Mouse (Mus musculus) liver, embryonic 13.5 days (tissue): ENCODE data around the gene Gm13305. TPM values are rescaled to one million over a fixed set of nuclear protein-coding genes. Genes with fewer than 3 reads are reported as not detected.
"Not testable (repeated sequence)": the region's sequence is repeated elsewhere in the genome, so short reads cannot be mapped to it uniquely, and the experiment has no call there.

ENCODE experiments used
- ATAC-seq: fragments of 200-750 bp; cut with Nextera tagmentation; 2 replicates; pipeline ENCODE4 v1.8.0; 2017; ENCODE audit warnings: low read depth, mild to moderate bottlenecking, moderate number of reproducible peaks, moderate library complexity
- DNase-seq: peaks from one replicate; pipeline ENCODE4 v3.0.0; 2022
- H3K27ac ChIP-seq: fragments of 300-500 bp; sonication (generic); 2 replicates; pipeline ENCODE4 v1.5.1; 2015; ENCODE audit warnings: moderate library complexity, mild to moderate bottlenecking, inconsistent platforms
- H3K27me3 ChIP-seq: fragments of 300-500 bp; sonication (generic); 2 replicates; pipeline ENCODE4 v1.6.1; 2015; ENCODE audit warnings: mild to moderate bottlenecking, inconsistent platforms
- H3K36me3 ChIP-seq: fragments of 300-500 bp; sonication (generic); 2 replicates; pipeline ENCODE4 v1.6.1; 2015; ENCODE audit warnings: mild to moderate bottlenecking, inconsistent platforms
- H3K4me1 ChIP-seq: fragments of 300-500 bp; sonication (generic); replicated peaks from 2 replicates; pipeline ENCODE4 v1.6.1; 2015; ENCODE audit warnings: inconsistent platforms
- H3K4me2 ChIP-seq: fragments of 300-500 bp; sonication (generic); 2 replicates; pipeline ENCODE4 v1.6.1; 2015; ENCODE audit warnings: inconsistent platforms, mild to moderate bottlenecking, moderate library complexity
- H3K4me3 ChIP-seq: fragments of 300-500 bp; sonication (generic); replicated peaks from 2 replicates; pipeline ENCODE4 v1.5.1; 2015; ENCODE audit warnings: mild to moderate bottlenecking, inconsistent platforms
- H3K9ac ChIP-seq: fragments of 300-500 bp; sonication (generic); 2 replicates; pipeline ENCODE4 v1.6.1; 2015; ENCODE audit warnings: mild to moderate bottlenecking, inconsistent platforms
- H3K9me3 ChIP-seq: fragments of 300-500 bp; sonication (generic); replicated peaks from 2 replicates; pipeline ENCODE4 v1.6.1; 2016; ENCODE audit warnings: inconsistent platforms
- WGBS: fragments of 180-500 bp; shearing (Covaris S2); methylation state at CpG from one replicate; pipeline ENCODE4 v1.1.7; 2015; ENCODE audit not compliant: insufficient replicate concordance; 5-methylcytosine and 5-hydroxymethylcytosine counted together
- polyA plus RNA-seq: library from polyadenylated mRNA; unstranded; fragments of >200 nt; fragmentation: Nextera tagmentation; extraction: Ambion mirVana; gene quantifications from 2 replicates; pipeline ENCODE4 v1.2.1, GENCODE M21; 2015

Gm13305 gene
- polyA plus RNA-seq = 0.39 TPM in 1 of 2 replicates, not detected in the other

DNA sequence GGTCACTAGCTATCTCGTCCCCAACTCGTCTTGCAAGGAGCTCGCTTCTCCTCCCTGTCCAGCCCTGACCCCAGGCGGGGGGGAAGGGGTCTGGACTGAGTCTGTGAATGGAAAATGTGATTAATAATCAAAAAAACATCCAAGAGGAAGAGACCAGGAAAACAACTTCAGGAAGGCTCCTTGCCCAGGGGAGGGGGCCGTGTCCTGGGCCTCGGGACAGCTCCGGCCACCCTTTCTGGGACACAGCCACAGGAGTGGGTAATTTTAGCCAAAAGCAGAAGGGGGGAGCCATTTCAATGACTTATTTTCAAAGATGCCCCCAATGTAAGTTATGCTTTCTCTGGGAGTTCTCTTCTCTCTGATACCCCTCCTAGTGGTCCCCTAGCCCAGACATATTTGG is at the start of gene Gm13305:
Gm13305 (minus strand) TSS at position 101 of the 400 bp plus-strand sequence.
- not testable (repeated sequence) for ATAC-seq, H3K27ac ChIP-seq, H3K9me3 ChIP-seq, H3K36me3 ChIP-seq, H3K27me3 ChIP-seq, H3K4me3 ChIP-seq, H3K4me2 ChIP-seq, DNase-seq, H3K4me1 ChIP-seq, H3K9ac ChIP-seq
- WGBS = no CpG with 5 or more reads among the region's 7 CpGs

GRCm38 (mm10) chr4:42184980-42185372 is 16.6 kb upstream of the Gm13305 start:
- not testable (repeated sequence) for ATAC-seq
- whole genome bisulfite sequencing = no CpG with 5 or more reads among the region's 25 CpGs

DNA sequence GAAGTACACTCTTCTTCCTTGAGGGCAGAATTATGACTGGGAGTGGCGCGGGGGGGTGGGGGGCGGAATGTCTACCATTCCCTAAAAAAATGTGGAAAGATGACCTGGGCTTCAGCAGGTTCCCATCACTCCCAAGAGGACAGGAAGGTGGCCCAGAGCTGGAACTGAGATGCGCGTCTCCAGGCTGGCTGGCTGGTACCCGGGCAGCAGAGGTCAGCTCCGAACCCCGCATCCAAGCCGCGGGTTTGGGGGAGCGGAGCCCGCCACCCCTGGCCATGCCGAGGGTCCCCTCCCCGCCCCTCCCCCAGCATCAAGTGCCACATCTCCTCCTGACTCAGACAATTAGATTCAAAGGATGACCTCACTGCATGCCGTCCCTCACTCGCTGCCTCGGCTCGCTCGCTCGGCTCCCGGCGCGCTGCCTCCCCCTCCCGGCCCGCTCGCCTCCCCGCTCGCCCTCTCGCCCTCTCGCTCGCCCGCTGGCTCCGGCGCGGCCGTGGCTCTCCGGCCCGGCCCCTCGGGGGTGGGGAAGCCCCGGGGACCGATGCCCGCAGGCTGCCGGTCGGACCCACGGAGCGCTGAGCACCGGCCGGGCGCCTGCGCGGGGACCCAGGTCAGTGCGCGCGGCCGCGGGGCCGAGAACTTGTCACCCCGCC is 16.0 kb upstream of the Gm13305 start:
- not testable (repeated sequence) for H3K4me2 ChIP-seq, H3K4me1 ChIP-seq, H3K9ac ChIP-seq, H3K9me3 ChIP-seq, H3K27ac ChIP-seq, H3K4me3 ChIP-seq, H3K36me3 ChIP-seq, H3K27me3 ChIP-seq, DNase-seq, ATAC-seq
- no CpG with 5 or more reads among the region's 58 CpGs for WGBS

More at GRCm38 (mm10) chr4:42184980-42185372, 16.6 kb upstream of the Gm13305 start:
- H3K9me3 ChIP-seq, H3K4me1 ChIP-seq, H3K4me3 ChIP-seq, DNase-seq, H3K4me2 ChIP-seq, H3K27ac ChIP-seq, H3K27me3 ChIP-seq, H3K36me3 ChIP-seq, H3K9ac ChIP-seq: not testable (repeated sequence)

- H3K27me3 ChIP-seq, H3K4me2 ChIP-seq, H3K27ac ChIP-seq, ATAC-seq, H3K9me3 ChIP-seq, H3K4me1 ChIP-seq, DNase-seq, H3K36me3 ChIP-seq, H3K9ac ChIP-seq, H3K4me3 ChIP-seq: not testable (repeated sequence)
- no CpG with 5 or more reads among the region's 31 CpGs for WGBS
Observed at GRCm38 (mm10) chr4:42183234-42184197, 15.1 kb upstream of the Gm13305 start.

GRCm38 (mm10) chr4:42178243-42178642 is 9.8 kb upstream of the Gm13305 start:
- DNase-seq, H3K4me2 ChIP-seq, H3K36me3 ChIP-seq, ATAC-seq, H3K4me1 ChIP-seq, H3K9ac ChIP-seq, H3K4me3 ChIP-seq, H3K27ac ChIP-seq, H3K9me3 ChIP-seq, H3K27me3 ChIP-seq: not testable (repeated sequence)
- no CpG with 5 or more reads among the region's 4 CpGs for WGBS

GRCm38 (mm10) chr4:42153136-42153535 is 15.3 kb downstream of the Gm13305 start, which contains the start of gene Gm13306:
Gene Gm13306 (plus strand): TSS chr4:42153436.
- not testable (repeated sequence) for H3K9ac ChIP-seq, DNase-seq, H3K4me2 ChIP-seq, H3K27ac ChIP-seq, H3K4me3 ChIP-seq, H3K9me3 ChIP-seq, H3K27me3 ChIP-seq, H3K36me3 ChIP-seq, ATAC-seq, H3K4me1 ChIP-seq
- WGBS = no CpG with 5 or more reads among the region's 9 CpGs

DNA sequence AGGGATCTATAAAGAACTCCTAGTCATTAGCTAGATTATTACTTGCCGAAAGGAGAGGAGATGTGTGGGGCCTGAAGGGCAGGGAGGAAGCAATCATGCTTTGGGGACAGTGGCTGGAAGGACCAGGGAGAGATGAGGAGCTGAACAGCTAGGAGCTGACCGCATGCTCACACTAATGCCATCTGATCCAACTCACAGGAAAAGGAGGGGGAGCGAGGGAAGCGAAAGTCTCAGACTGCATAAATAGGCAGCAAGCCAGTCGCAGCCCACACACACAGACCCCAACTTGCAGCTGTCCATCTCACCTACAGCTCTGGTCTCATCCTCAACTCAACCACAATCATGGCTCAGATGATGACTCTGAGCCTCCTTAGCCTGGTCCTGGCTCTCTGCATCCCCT is 53.9 kb downstream of the Gm13305 start, which contains the start of gene Gm13304:
Gm13304 (plus strand) TSS at position 301 of the 400 bp plus-strand sequence.
- not testable (repeated sequence) for DNase-seq, H3K9ac ChIP-seq, H3K27ac ChIP-seq, ATAC-seq, H3K27me3 ChIP-seq, H3K36me3 ChIP-seq, H3K4me1 ChIP-seq, H3K9me3 ChIP-seq, H3K4me2 ChIP-seq, H3K4me3 ChIP-seq
- no CpG with 5 or more reads among the region's 5 CpGs for WGBS

Other genes with a start within 250 kb of the Gm13305 start
- gene Gm20878, start 227.0 kb downstream of the Gm13305 start, polyA plus RNA-seq = 0.31 and 0.39 TPM in 2 replicates
- gene Fam205a4, start 202.5 kb downstream of the Gm13305 start, polyA plus RNA-seq = 0.03 TPM in 1 of 2 replicates, not detected in the other
- not detected in 2 replicates for gene Gm21093, start 133.9 kb downstream of the Gm13305 start, polyA plus RNA-seq
- gene Gm3893, start 77.4 kb downstream of the Gm13305 start, polyA plus RNA-seq = not detected in 2 replicates
- 0.32 TPM in 1 of 2 replicates, not detected in the other for gene Gm13304, start 53.8 kb downstream of the Gm13305 start, polyA plus RNA-seq
- not detected in 2 replicates for gene Gm13306, start 15.2 kb downstream of the Gm13305 start, polyA plus RNA-seq
- gene Gm10600, start 72.0 kb upstream of the Gm13305 start, polyA plus RNA-seq = not detected in 2 replicates
- not detected in 2 replicates for gene Ccl21b, start 87.2 kb upstream of the Gm13305 start, polyA plus RNA-seq
- gene Gm21953, start 125.7 kb upstream of the Gm13305 start, polyA plus RNA-seq = not detected in 2 replicates
- not detected in 2 replicates for gene Fam205a3, start 149.7 kb upstream of the Gm13305 start, polyA plus RNA-seq